Mouse (Mus musculus): ENCODE data around the gene Zfp668. TPM values are rescaled to one million over a fixed set of nuclear protein-coding genes. Genes with fewer than 3 reads are reported as not detected.
"Not testable (repeated sequence)": the region's sequence is repeated elsewhere in the genome, so short reads cannot be mapped to it uniquely, and the experiment has no call there.

Zfp668 gene
- total and polyA plus RNA-seq, 2 experiments from 2014 or later: 3.2 to 7.1 TPM

DNA sequence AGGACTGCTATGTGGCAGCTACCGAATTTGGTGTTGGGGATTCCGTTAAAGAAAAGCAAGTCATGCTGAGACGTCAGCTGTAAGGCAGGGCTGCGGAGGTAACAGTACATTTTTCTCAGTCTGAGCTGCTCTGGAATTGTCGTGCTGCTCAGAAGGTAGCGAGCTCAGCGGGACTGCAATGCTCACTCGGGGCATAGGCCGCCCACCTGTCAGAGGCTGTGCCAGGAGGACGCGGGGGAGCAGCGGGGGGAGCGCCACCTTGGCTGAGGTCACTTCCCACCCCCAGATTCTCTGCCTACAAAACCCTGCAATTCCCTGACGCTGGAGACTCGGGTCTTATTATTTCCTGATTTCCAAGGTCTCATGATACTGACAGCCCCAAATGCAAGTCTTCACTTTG lies 35.7 kb downstream of the Zfp668 start:
- Histone ChIP-seq H3K4me3 (ENCODE audit: low read depth, low read length) (peak overlapping the region; percentile 86), H3K9me3 (replicated peaks; ENCODE audit: control insufficient read depth, low read length) (no peaks in the 10 kb centered on the region), H3K27me3 (ENCODE audit: control insufficient read depth, insufficient read depth, low read length) (no peaks in the 10 kb centered on the region), H3K4me2 (ENCODE audit: low read depth, low read length) (peak overlapping the region; percentile 96), H3K27ac (ENCODE audit: low read depth) (peak overlapping the region; percentile 91), H3K36me3 (replicated peaks; ENCODE audit: control insufficient read depth, insufficient read depth, low read length) (peaks cover 24% of the 10 kb centered on the region), H3K9ac (replicated peaks; ENCODE audit: low read depth, low read length) (peak overlapping the region; percentile 73), H3K4me1 (ENCODE audit: control insufficient read depth, insufficient read depth) (peaks cover 5% of the 10 kb centered on the region)
- TF ChIP-seq CTCF (IDR thresholded peaks at IDR 0.05; ENCODE audit: low read depth) (no peak), EP300 (IDR thresholded peaks at IDR 0.05; ENCODE audit: low read depth) (no peak)
- ATAC-seq (ENCODE audit: insufficient read depth, low read depth) (peak; percentile 19), DNase-seq (ENCODE audit: low spot score) (no peak)
- 4% methylated on average over 15 of the region's 15 CpGs for WGBS

DNA sequence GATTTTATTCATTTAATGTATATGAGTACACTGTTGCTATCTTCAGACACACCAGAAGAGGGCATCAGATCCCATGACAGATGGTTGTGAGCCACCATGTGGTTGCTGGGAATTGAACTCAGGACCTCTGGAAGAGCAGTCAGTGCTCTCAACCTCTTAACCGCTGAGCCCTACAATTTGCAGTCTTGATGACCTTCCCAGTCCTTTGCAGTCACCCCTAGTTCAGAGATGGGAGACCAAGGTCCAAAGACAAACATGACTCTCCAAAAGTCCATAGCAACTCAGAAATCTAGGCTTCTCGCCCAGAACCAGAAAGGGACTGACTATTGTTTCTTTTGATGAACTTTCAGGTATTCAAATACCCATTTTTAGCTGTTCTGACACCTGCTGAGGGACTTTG lies 36.6 kb downstream of the Zfp668 start:
- not testable (repeated sequence) for H3K9ac ChIP-seq (replicated peaks; ENCODE audit: low read depth, low read length); H3K4me2 ChIP-seq (ENCODE audit: low read depth, low read length); H3K27me3 ChIP-seq (ENCODE audit: control insufficient read depth, insufficient read depth, low read length); H3K9me3 ChIP-seq (replicated peaks; ENCODE audit: control insufficient read depth, low read length); H3K4me1 ChIP-seq (ENCODE audit: control insufficient read depth, insufficient read depth); ATAC-seq (ENCODE audit: insufficient read depth, low read depth); H3K4me3 ChIP-seq (ENCODE audit: low read depth, low read length); DNase-seq (ENCODE audit: low spot score); H3K27ac ChIP-seq (ENCODE audit: low read depth)
- peaks cover 18% of the 10 kb centered on the region for H3K36me3 ChIP-seq (replicated peaks; ENCODE audit: control insufficient read depth, insufficient read depth, low read length)
- 87% methylated on average over 2 of the region's 2 CpGs for WGBS

DNA sequence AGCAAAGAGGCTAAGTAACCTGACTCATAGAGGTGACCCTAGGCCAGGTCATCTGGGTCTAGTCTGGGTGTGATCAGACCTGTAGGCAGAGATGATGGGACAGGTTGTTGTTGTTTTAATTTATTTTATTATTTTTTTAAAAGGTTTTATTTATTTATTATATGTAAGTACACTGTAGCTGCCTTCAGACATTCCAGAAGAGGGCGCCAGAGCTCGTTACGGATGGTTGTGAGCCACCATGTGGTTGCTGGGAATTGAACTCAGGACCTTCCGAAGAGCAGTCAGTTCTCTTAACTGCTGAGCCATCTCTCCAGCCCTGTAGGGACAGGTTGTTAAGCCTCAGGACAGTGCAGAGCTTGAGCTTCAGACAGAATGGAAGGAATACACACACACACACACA lies 38.8 kb downstream of the Zfp668 start:
- H3K9ac ChIP-seq (replicated peaks; ENCODE audit: low read depth, low read length); H3K4me2 ChIP-seq (ENCODE audit: low read depth, low read length); H3K4me3 ChIP-seq (ENCODE audit: low read depth, low read length); ATAC-seq (ENCODE audit: insufficient read depth, low read depth); H3K27ac ChIP-seq (ENCODE audit: low read depth); H3K36me3 ChIP-seq (replicated peaks; ENCODE audit: control insufficient read depth, insufficient read depth, low read length); DNase-seq (ENCODE audit: low spot score); H3K27me3 ChIP-seq (ENCODE audit: control insufficient read depth, insufficient read depth, low read length); H3K9me3 ChIP-seq (replicated peaks; ENCODE audit: control insufficient read depth, low read length); H3K4me1 ChIP-seq (ENCODE audit: control insufficient read depth, insufficient read depth): not testable (repeated sequence)
- 72% methylated on average over 4 of the region's 4 CpGs for WGBS

DNA sequence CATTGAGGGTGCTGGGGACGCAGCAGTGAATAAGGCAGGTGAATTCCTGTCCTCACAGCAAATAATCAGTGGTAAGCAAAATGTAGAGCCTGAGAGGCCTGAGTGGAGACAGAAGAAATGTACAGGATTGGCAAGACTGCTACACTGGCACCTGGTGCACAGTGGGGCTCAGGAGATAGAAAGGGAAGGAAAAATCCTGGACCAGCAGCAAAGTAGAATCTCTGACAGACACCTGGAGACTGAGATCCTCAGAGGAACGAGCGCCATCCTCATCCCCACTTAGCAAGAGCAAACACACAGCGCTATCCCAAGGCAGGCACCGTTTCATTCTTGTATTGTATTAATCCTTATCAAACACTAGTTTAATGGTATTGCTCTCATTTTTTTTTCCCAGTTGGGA lies 39.2 kb downstream of the Zfp668 start:
- DNase-seq (ENCODE audit: low spot score): no peak
- Histone ChIP-seq H3K9me3 (replicated peaks; ENCODE audit: control insufficient read depth, low read length) (no peaks in the 10 kb centered on the region), H3K4me1 (ENCODE audit: control insufficient read depth, insufficient read depth) (peaks cover 5% of the 10 kb centered on the region), H3K4me2 (ENCODE audit: low read depth, low read length) (no peak overlapping the region), H3K4me3 (ENCODE audit: low read depth, low read length) (no peak overlapping the region), H3K27ac (ENCODE audit: low read depth) (no peak overlapping the region), H3K36me3 (replicated peaks; ENCODE audit: control insufficient read depth, insufficient read depth, low read length) (no peaks in the 10 kb centered on the region), H3K27me3 (ENCODE audit: control insufficient read depth, insufficient read depth, low read length) (no peaks in the 10 kb centered on the region), H3K9ac (replicated peaks; ENCODE audit: low read depth, low read length) (no peak overlapping the region)
- ATAC-seq (ENCODE audit: insufficient read depth, low read depth): no peak
- WGBS: 85% methylated on average over 5 of the region's 5 CpGs
- no peak for TF ChIP-seq CTCF (IDR thresholded peaks at IDR 0.05; ENCODE audit: low read depth)
- TF ChIP-seq EP300 (IDR thresholded peaks at IDR 0.05; ENCODE audit: low read depth): no peak

DNA sequence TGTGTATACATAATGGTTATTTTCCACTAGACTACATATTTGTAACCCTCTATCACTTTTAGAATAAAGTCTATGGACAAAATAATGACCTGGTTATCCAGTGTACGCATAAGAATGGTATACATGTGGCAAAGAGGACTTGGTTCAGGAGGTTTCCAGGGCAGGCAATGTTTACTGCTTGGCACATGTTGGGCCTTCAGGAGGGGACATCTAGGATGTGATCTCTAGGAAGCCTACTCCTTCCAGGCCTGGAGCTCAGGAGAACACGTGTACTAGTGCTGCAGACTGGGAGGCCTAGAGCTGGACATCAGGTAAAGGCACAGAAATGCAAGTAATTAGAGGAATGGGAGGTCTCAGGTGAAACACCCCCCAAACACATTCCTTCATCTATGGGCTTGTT lies 41.1 kb downstream of the Zfp668 start:
- no peak overlapping the region for H3K4me3 ChIP-seq (ENCODE audit: low read depth, low read length)
- no peak for ATAC-seq (ENCODE audit: insufficient read depth, low read depth)

DNA sequence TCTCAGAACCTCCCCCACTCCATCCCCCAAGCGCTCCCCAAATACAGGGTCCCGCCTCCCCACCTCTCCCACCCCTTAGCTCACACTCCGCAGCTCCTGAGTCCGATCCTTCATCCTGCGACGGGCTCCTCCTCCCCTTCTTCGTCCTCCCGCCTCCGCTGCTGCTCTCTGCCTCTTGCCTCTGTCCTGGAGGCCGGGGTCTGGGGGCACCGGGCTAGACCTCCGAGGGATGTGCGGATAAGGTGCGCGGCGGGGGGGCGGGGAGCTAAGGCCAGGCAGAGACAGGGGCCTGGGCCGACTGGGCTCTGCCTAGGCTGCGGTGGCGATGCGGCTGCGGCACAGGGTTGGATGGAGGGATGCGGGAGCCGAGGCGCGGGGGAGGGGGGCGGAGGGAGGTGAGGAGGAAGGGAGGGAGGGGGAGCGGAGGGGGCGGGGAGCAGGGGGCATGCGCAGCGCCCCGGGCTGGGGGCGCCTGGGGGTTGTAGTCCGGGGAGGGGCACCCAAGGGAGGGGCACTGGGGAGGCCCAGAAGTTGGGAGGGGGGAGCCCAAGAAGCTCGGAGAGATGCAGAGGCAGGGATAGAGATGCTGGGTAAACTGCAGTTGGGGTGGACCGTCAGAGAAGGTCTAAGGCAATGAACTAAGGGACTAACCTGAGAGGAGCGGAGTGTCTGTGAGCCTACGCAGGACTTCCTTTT lies 52.3 kb downstream of the Zfp668 start, which contains the start of the genes Stx4a and Stx1b:
TSS of gene Stx4a (plus strand) at position 119 of the 696 bp plus-strand sequence.
TSS of gene Stx1b (minus strand) at position 374 of the 696 bp plus-strand sequence.
- peak within 1 kb of the TSS; percentile 46 for H3K9ac ChIP-seq (replicated peaks; ENCODE audit: low read depth, low read length)
- DNase-seq (ENCODE audit: low spot score) (no peak), ATAC-seq (ENCODE audit: insufficient read depth, low read depth) (no peak)
- peak within 1 kb of the TSS; percentile 47 for H3K4me3 ChIP-seq (ENCODE audit: low read depth, low read length)
- H3K4me2 ChIP-seq (ENCODE audit: low read depth, low read length): peak within 1 kb of the TSS; percentile 62
- 8% methylated on average over 37 of the region's 38 CpGs for WGBS
- no peak within 1 kb of the TSS for H3K27ac ChIP-seq (ENCODE audit: low read depth)
- H3K9me3 ChIP-seq (replicated peaks; ENCODE audit: control insufficient read depth, low read length): no peaks in the 10 kb centered on the region
- no peak for TF ChIP-seq EP300 (IDR thresholded peaks at IDR 0.05; ENCODE audit: low read depth)
- no peak for TF ChIP-seq CTCF (IDR thresholded peaks at IDR 0.05; ENCODE audit: low read depth)
- no peaks in the 10 kb centered on the region for H3K36me3 ChIP-seq (replicated peaks; ENCODE audit: control insufficient read depth, insufficient read depth, low read length)
- no peaks in the 10 kb centered on the region; the same call in 1 of the 2 replicates for H3K4me1 ChIP-seq (ENCODE audit: control insufficient read depth, insufficient read depth)
- H3K27me3 ChIP-seq (ENCODE audit: control insufficient read depth, insufficient read depth, low read length): peaks cover 15% of the 10 kb centered on the region; the same call in 1 of the 2 replicates

More for the DNA sequence above, 41.1 kb downstream of the Zfp668 start:
- no peak overlapping the region for H3K9ac ChIP-seq (replicated peaks; ENCODE audit: low read depth, low read length)
- no peaks in the 10 kb centered on the region for H3K4me1 ChIP-seq (ENCODE audit: control insufficient read depth, insufficient read depth)
- no peak overlapping the region for H3K27ac ChIP-seq (ENCODE audit: low read depth)
- no peak overlapping the region for H3K4me2 ChIP-seq (ENCODE audit: low read depth, low read length)
- 78% methylated on average over 2 of the region's 2 CpGs for WGBS
- no peaks in the 10 kb centered on the region for H3K36me3 ChIP-seq (replicated peaks; ENCODE audit: control insufficient read depth, insufficient read depth, low read length)
- no peak for TF ChIP-seq CTCF (IDR thresholded peaks at IDR 0.05; ENCODE audit: low read depth)
- TF ChIP-seq EP300 (IDR thresholded peaks at IDR 0.05; ENCODE audit: low read depth): no peak
- no peak for DNase-seq (ENCODE audit: low spot score)
- H3K9me3 ChIP-seq (replicated peaks; ENCODE audit: control insufficient read depth, low read length): no peaks in the 10 kb centered on the region
- H3K27me3 ChIP-seq (ENCODE audit: control insufficient read depth, insufficient read depth, low read length): no peaks in the 10 kb centered on the region

Data from heart, postnatal 0 days (tissue).